Mouse (Mus musculus) splenic B cell, adult 2 months (primary cell): Measurements from ENCODE around the gene Fbxw5.
A peak's percentile ranks its signal among the peaks of the same experiment; 100 is the strongest.

Experiments used
- DNase-seq: peaks from one replicate; pipeline ENCODE4 v3.0.0-alpha.2; 2011; ENCODE audit warnings: low read depth, low spot score
- H3K27me3 ChIP-seq: 2 replicates; pipeline ENCODE4 v1.6.1; 2012; ENCODE audit warnings: mild to moderate bottlenecking, low read length, moderate library complexity, mixed read lengths; ENCODE audit not compliant: control insufficient read depth, poor library complexity, insufficient read depth, severe bottlenecking
- H3K36me3 ChIP-seq: 2 replicates; pipeline ENCODE4 v1.6.1; 2012; ENCODE audit warnings: mild to moderate bottlenecking, low read length, moderate library complexity, mixed read lengths; ENCODE audit not compliant: control insufficient read depth, poor library complexity, insufficient read depth, severe bottlenecking

The Fbxw5 gene

DNA sequence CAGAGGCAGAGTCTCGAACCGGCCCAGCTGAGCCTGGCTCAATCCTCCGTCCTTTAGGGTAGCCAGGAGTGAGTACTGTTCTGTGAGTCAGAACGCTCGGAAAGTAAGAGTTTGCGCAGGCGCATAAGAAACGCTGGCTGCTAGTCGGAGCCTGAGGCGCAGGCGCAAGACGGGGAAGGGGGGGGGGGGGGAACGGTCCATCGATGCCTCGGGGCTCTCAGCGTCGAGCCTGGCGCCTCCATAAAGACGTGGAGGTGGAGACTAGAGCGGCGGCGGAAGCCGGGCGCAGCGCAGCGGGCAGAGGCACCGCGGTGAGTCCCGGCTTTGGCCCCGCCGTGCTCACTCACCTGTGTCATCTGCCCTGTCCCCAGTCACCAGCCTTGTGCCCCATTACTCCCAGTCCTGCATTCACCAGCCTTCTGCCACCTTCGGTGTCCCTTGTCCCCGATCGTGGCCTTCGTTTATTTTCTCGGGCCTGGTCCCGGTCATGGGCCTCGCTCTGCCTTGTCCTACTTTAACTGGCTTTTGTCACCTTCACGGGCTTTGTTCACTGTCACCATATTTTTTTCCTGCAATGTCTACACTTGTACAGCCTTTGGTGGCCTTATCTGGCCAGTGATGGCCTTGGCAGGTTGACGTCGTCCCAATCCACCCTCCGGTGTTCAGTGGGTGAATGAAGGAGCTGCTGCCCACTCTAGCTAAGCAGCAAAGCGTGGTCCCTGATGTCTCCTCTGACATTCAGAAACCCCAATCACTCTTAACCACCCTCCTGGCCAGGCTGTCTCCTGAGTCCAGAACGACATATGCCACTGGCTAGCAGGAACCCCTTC lies at the start of gene Fbxw5:
TSS of gene Fbxw5 (plus strand) at position 175 of the 830 bp plus-strand sequence.
- DNase-seq: peak; percentile 96
- H3K27me3 ChIP-seq: no peaks in the 10 kb centered on the region
- H3K36me3 ChIP-seq: peaks cover 3% of the 10 kb centered on the region

DNA sequence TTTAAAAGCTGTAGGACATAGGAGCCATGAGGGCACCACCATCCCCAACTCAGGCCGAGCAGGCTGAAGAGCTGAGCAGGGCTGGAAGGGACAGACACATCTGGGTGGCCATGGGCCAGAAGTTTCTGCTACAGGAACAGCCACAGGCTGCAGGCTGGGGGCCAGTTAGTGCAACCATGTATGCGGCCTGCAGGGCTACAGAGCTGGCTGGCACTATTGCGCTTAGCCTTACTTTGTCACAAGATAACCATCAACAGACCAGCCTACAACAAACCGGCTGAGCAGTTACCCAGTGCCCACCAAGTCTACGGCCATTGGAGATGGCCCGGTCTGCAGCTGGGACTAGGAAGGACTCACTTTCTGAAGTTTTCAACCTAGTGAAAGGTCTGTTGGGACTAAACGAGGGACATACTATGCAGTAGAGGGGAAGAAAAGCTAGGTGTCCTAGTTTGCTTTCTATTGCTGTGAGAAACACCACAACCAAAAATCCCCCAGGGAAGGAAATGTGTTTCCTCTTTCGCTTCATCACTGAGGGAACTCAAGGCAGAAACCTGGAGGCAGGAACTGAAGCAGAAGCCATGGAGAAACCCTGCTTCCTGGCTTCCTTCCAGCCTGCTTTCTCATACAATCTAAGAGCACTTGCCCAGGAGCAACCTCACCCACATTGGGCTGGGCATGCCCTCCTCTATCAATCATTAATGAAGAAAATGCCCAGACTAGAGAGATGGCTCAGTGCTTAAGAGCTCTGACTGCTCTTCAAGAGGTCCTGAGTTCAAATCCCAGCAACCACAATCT lies 49.5 kb upstream of the Fbxw5 start:
- DNase-seq: no peak
- Histone ChIP-seq H3K36me3 (no peaks in the 10 kb centered on the region; the same call in 1 of the 2 replicates), H3K27me3 (no peaks in the 10 kb centered on the region)

DNA sequence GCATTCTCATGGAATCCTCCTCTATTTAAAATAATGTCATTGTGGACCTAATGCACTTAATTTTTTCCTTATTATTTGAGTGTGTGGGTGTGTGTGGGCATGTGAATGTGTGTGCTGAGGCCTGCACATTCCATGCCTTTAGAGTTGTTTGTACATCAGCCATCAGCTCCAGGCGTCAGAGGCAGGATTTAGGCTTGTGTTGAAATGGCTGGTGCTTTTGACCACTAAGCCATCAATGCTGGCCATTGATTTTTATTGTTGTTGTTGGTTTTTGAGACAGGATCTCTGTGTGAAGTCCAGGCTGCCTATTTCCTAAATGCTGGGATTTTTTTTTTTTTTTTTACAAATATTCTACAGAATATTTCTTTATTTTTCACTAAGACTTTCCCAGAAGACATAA lies 47.6 kb upstream of the Fbxw5 start:
- no peaks in the 10 kb centered on the region for H3K27me3 ChIP-seq
- DNase-seq: no peak
- H3K36me3 ChIP-seq: no peaks in the 10 kb centered on the region; the same call in 1 of the 2 replicates

DNA sequence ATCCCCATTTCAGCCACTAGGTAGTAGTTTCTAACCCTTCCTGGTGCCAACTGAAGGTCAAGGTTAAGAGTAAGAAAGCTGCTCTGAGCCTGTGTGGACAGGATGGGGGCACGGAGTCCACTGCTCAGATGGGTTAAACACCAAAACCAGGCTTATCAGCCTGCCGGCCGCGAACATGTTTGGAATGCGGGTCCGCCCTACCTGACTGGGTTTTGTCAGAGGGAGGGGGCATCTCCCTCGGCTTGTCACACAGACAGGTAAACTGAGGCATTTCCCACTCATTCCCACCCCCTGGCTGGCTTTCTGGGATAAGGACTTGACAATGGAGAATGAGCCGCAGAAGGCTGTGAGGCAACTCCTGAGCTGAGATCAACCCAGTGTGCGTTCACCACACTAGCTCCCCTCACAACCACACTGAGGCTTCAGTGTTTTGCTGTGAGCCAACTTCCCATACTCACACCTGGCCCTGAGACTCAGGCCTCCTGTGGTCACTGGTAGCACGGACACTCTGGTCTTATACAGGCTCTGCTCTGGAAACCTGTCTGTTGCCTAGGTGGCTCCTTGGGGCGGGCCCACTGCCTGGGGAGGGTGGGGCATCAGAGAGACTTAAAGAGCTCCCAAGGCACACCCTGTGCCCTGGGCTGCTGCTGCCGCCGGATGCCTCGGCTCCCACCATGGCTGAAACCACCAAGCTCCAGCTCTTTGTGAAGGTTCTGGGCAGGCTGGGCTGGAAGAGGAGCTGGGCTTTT lies 44.2 kb upstream of the Fbxw5 start, which contains the start of gene Clic3:
TSS of gene Clic3 (plus strand) at position 634 of the 749 bp plus-strand sequence.
- Histone ChIP-seq H3K27me3 (no peaks in the 10 kb centered on the region), H3K36me3 (no peaks in the 10 kb centered on the region; the same call in 1 of the 2 replicates)
- no peak for DNase-seq

DNA sequence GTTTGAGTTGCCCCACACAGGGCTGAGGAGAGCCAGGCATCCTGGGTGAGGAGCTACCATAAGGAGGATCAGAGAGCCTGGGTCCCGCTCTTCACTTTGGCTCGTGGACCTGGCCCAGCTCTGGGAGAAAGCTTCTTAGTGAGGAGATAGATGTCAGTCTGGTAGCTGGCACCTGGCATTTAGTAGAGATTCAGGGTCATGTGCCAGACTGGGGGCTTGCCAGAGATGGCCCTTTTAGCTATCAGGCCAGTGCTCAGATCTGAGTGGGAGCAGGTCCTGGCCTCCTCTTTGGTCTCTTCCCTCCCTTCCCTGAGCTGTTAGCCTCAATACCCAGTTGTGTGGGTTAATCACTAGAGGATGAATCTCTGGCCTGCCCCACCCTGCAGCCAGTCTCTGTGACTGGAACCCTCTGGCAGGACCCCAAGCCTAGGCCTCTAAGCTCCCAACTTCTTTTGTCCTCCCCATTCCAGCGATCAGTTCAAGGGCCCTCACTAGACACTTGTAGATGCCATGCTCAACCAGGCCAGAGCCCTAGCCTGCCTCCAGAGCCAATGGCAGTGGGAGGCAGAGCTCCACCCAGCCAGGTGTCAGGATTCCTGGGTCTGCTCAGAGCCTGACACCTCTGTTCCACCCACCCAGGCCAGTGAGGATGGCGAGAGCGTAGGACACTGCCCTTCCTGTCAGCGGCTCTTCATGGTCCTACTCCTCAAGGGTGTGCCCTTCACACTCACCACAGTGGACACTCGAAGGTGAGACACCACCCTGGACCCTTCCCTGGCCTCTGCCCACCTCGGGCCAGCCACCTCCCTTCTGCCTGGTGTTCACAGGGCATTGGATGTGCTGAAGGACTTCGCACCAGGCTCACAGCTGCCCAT lies 43.3 kb upstream of the Fbxw5 start:
- H3K36me3 ChIP-seq: no peaks in the 10 kb centered on the region; the same call in 1 of the 2 replicates
- no peaks in the 10 kb centered on the region for H3K27me3 ChIP-seq
- DNase-seq: no peak

DNA sequence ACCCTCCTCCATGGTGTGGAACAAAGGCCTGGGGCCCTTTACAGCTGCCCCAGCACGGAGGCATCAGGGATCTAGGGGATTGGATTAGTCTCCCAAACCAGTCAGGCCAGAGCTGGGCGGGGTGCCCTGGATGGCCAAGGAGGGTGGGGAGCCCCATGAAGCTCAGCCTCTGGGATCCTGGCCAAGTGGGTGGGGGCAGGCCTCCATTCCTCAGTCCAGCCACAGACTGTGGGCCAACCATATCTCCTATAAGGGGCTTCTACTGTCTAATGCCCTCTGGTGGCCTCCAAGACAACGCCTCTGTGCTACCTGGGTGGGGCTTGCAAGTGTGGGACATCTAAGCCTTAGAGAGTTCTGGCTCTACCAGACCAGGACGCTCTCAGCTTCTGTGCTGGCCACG lies 41.6 kb upstream of the Fbxw5 start:
- DNase-seq: no peak
- Histone ChIP-seq H3K27me3 (no peaks in the 10 kb centered on the region), H3K36me3 (no peaks in the 10 kb centered on the region; the same call in 1 of the 2 replicates)

DNA sequence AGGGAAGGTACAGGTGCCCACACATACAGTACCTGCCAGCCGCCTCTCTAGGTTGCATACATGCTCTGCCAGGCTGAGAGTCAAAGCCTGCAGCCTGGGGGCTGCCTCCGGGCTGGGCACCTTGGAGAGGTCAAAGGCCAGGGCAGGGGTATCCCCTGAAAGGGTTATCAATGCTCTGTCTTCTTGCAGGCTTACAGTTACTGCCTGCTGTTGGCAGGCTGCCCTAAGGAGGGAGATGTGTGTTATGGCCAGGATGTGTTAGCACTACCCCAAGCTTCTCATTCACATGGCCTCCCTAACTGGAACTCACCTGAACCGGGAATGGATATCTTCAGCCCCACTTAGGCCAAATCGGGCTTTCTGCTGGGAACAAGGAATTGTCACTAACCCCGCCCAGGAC lies 40.4 kb upstream of the Fbxw5 start:
- Histone ChIP-seq H3K36me3 (no peaks in the 10 kb centered on the region; the same call in 1 of the 2 replicates), H3K27me3 (no peaks in the 10 kb centered on the region)
- DNase-seq: no peak

DNA sequence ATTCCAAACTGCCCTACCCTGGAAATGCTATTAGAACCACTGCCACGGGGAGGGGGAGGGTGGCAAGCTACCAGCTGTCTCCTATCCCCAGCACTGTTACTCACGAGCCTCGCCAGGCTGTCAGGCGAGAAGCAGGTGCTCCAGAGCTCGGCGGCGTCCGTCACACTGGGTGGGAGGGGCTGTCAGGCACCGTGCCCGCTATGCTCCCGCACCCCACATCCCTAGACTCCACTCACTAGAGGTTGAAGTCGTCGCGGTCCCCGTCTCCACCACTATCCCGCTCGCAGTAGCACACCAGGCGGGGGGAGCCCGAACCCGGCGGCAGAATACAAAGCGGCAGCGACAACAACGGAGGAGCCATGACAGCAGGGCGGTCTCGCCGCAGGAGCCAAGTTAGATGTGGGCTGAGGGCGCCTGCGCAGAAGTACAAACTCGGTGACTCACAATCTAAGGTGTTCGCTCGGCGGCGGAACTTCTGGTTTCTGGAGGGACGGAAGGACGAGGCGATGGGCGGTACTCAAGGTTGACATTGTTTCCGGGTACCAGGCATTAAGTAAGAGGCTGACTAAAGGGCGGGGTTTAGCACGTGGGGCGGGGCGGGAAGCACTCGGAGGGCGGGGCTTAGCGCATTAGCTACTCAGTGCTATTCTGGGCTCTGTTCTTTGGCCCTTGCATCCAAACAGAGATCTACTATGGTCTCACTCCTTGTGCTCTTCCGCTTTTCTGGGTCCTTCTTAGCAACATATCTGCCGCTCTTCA lies 39.8 kb upstream of the Fbxw5 start, which contains the start of gene Paxx:
TSS of gene Paxx (minus strand) at position 544 of the 759 bp plus-strand sequence.
- no peaks in the 10 kb centered on the region for H3K27me3 ChIP-seq
- H3K36me3 ChIP-seq: no peaks in the 10 kb centered on the region; the same call in 1 of the 2 replicates
- DNase-seq: peak; percentile 100

DNA sequence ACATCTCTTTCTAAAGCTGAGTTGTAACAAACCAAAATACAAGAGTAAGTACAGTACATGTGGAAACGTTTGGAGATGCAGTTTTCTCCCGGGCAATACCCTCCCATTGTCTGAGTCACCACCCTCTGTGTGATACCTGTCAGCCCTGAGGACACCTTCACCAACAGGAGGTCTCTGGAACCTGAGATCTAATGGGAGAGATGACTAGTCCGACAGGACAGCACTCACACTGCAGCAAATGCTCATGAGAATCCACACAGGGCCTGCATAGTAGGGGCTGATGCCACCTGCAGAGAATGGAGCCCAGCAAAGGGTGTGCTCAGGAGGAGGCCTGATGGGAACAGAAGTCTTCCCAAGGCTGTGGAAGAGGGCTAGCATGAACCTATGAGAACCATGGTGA lies 39.1 kb upstream of the Fbxw5 start:
- Histone ChIP-seq H3K36me3 (no peaks in the 10 kb centered on the region; the same call in 1 of the 2 replicates), H3K27me3 (no peaks in the 10 kb centered on the region)
- DNase-seq: no peak

DNA sequence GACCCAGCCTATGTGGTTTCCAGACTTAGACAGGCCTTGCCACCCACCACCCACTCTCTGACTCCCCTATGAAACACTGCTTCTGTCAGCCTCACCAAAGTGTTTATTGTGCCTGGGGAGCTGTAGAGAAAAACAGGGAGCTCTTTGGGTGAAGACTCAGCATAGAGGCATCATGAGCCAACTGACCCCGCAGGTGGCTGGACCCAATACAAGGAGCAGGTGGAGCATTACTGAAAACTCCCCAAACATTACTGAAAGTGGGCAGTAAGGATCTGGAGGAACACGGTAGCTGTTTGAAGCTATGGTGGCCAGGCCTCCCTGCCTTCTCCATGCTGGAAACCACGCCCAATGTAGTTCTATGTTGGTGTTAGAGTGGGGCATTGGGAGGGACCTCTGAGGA lies 36.9 kb upstream of the Fbxw5 start:
- H3K27me3 ChIP-seq: no peaks in the 10 kb centered on the region
- no peaks in the 10 kb centered on the region for H3K36me3 ChIP-seq
- DNase-seq: no peak

DNA sequence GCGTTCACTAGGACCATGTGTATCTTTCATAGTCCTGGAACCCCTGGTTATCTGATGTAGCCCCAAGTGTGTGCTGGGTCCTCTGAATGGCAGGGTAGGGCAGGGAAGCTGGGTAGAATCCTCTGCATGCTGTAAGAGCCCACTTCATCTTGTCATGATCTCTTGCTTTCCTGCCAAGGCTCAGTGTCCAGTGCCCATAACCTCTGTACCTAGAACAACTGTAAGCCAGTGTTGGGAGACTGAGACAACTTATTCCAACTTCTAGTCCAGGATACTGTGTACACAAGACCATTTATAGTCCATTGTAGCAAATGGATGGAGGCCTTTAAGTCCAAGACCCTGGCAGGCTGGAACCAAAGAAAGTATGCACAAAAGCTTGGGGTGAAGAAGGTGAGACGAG lies 35.3 kb upstream of the Fbxw5 start:
- Histone ChIP-seq H3K27me3 (no peaks in the 10 kb centered on the region), H3K36me3 (no peaks in the 10 kb centered on the region)
- DNase-seq: no peak

DNA sequence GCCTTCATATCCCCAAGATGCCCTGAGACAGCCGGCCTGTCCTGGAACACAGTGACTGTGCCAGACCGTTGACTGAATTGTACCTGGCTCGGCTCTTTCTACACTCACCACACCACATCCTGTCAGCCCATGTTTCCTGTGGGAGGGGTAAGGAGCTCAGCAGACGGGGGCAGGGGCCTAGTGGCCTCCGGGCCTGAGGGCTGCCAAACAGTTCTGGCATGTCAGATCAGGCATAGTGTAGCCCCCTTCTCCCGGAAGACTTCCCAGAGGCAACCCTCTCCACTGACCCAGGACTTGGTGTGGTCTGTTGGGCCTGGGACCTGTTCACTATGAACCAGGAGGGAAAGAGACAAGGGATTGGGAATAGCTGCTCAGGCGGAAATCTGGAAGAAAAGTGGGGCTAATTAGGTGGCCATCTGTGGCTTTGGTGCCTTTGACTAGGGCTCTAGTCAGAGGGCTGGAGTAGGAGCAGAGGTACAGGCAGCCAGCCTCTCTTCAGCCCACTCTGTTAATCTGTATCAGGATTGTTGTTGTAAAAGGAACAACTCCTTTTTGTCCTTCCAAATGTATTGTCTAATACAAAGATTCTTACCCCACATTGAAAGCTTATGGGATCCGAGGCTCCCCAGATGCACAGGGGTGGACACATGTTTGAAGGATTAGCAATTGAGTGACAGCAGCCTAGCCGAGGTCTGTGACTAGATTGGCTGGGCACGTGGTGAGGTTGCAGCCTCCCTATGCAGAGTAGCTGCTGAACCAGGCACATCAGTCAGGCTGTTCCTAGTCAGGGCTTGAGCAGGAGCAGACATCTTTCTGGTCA lies 34.5 kb upstream of the Fbxw5 start:
- no peaks in the 10 kb centered on the region for H3K36me3 ChIP-seq
- DNase-seq: peak; percentile 74
- H3K27me3 ChIP-seq: no peaks in the 10 kb centered on the region
